ENCODE assay signal across 8 mouse cellular contexts in genomic region chr12:73046607-73047180, GRCm38 (mm10). TPM values are rescaled to one million over a fixed set of nuclear protein-coding genes. Genes with fewer than 3 reads are reported as not detected.
A peak's percentile ranks its signal among the peaks of the same experiment; 100 is the strongest.
DNase-seq lines count a peak whose midpoint lies in the region; ATAC-seq lines count a peak whose summit lies in the region.

No protein-coding gene starts in this region.

- H3K9ac ChIP-seq in forebrain, embryonic 11.5 days (ENCODE audit: low read length): no peak overlapping the region

- peaks cover 86% of the 10 kb centered on the region for H3K27me3 ChIP-seq in forebrain, embryonic 11.5 days (ENCODE audit: control insufficient read depth, insufficient read depth, low read length)
- H3K27me3 ChIP-seq in splenic B cell, adult 2 months (ENCODE audit: control insufficient read depth, insufficient read depth, low read length, poor library complexity, severe bottlenecking): peaks cover 5% of the 10 kb centered on the region

- no peaks in the 10 kb centered on the region for H3K9me3 ChIP-seq in forebrain, embryonic 11.5 days (ENCODE audit: control insufficient read depth, low read length)

- under 1% methylated on average over 38 of the region's 38 CpGs for WGBS in forebrain, embryonic 11.5 days

- H3K27ac ChIP-seq in forebrain, embryonic 11.5 days (ENCODE audit: low read depth, low read length): 0 out of 2 replicates have a peak overlapping the region, but pooled peaks have one; percentile 26

- peak; percentile 71 for DNase-seq in CD4-positive, CD25-positive, alpha-beta regulatory T cell, adult 2 months (ENCODE audit: low read depth, low spot score)
- DNase-seq in adipocyte (ENCODE audit: low spot score): peak; percentile 83
- peak; percentile 91 for DNase-seq in forebrain, embryonic 11.5 days (ENCODE audit: low spot score)
- peak; percentile 80 to 81 for DNase-seq in heart, postnatal 14 days
- peak; percentile 62 to 71 for DNase-seq in kidney, postnatal 36 days
- peak; percentile 34 for DNase-seq in splenic B cell, adult 2 months (ENCODE audit: low read depth, low spot score)
- DNase-seq in layer of hippocampus, adult 9-10 months (ENCODE audit: low spot score): no peak

- peak; percentile 86 for ATAC-seq in forebrain, embryonic 11.5 days (replicated peaks; ENCODE audit: low FRiP score)
- peak; percentile 75 for ATAC-seq in megakaryocyte-erythroid progenitor cell, adult 5-6 weeks (replicated peaks; ENCODE audit: low FRiP score, low TSS enrichment, poor library complexity, severe bottlenecking)

- peaks cover 7% of the 10 kb centered on the region; the same call in 1 of the 2 replicates for H3K4me1 ChIP-seq in forebrain, embryonic 11.5 days (replicated peaks; ENCODE audit: control insufficient read depth, insufficient read depth, low read length)

- H3K4me3 ChIP-seq in forebrain, embryonic 11.5 days (ENCODE audit: low read depth, low read length): peak overlapping the region; percentile 34

- intact Hi-C loops in heart, postnatal 14 days (cut with DNase I): loop anchor here (5.0 to 10.0 kb wide), 3 partner anchors 66 to 281 kb away; partner anchors contain the start of genes Six4, Slc38a6 and Trmt5

- peak overlapping the region; percentile 49 for H3K4me2 ChIP-seq in forebrain, embryonic 11.5 days (ENCODE audit: low read depth, low read length, severe bottlenecking)

- no peaks in the 10 kb centered on the region for H3K36me3 ChIP-seq in forebrain, embryonic 11.5 days (ENCODE audit: control insufficient read depth, insufficient read depth, low read length)
- no peaks in the 10 kb centered on the region for H3K36me3 ChIP-seq in splenic B cell, adult 2 months (ENCODE audit: control insufficient read depth, insufficient read depth, low read length, poor library complexity, severe bottlenecking)

RNA-seq across cellular contexts. Expression of gene Six1, which starts 7.0 kb away (rescaled TPM):
- 11.0 and 12.6 TPM in 2 replicates for polyA plus RNA-seq in forebrain, embryonic 11.5 days (2014; fragmentation: Nextera tagmentation; extraction: Ambion mirVana)
- total RNA-seq in heart, postnatal 14 days (2021): under 1 TPM; 0.61 to 0.98 TPM
- not detected in 2 replicates for total RNA-seq in megakaryocyte-erythroid progenitor cell, adult 5-6 weeks (2014; fragmentation: Nextera tagmentation)
- total RNA-seq in megakaryocyte-erythroid progenitor cell, adult 5-6 weeks (2017): not detected in 2 replicates
